Mouse (Mus musculus): ENCODE results near the gene Myo9b.
A peak's percentile ranks its signal among the peaks of the same experiment; 100 is the strongest.

The Myo9b gene

DNA sequence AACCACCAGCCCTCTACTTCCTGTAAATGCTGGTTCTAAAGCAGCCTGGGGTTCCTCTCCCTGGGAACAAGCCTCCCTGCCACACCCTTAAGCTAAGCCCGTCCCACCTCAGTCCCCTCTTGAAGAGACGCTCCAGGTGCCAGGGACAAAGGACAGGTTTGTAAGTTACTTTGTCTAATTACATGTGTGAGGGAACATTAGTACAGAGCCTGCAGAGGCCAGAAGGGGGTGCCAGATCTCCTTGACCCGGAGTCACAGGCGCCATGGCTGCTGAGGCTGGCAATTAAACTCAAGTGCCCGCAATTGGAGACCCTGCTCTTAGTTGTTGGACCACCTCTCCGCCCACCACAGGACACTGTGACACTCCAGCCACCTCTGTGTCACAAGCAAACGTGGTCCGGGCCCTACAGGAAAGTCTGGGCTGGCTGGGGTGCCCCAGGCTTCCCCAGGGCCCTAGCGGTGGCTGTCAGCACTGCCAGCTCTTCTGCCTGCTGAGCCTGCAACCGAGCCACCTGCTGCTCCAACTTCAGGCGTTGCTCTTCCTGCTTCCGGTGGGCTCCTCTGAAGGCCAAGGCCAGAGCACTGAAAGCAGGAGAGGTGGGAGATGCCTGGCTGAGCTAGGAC lies 112.8 kb downstream of the Myo9b start:
- no peak for DNase-seq (ENCODE audit: extremely low spot score)

DNA sequence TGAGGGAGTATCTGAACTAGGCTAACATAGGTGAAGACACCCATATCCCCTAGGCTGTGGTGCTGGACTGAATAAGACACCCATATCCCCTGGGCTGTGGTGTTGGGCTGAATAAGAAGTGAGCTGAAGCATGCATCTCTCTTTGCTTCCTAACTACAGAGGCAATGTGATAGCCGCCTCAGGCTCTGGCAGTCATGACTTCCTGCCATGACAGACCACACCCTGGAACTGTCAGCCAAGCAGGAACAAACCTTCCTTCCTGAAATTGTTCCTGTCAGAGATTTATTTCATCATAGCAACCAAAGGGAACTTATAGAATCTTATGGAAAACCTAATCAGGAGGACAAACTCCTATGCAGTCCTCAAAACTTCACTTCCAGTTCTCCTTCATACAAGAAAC lies 115.8 kb downstream of the Myo9b start:
- no peak for DNase-seq (ENCODE audit: extremely low spot score)

DNA sequence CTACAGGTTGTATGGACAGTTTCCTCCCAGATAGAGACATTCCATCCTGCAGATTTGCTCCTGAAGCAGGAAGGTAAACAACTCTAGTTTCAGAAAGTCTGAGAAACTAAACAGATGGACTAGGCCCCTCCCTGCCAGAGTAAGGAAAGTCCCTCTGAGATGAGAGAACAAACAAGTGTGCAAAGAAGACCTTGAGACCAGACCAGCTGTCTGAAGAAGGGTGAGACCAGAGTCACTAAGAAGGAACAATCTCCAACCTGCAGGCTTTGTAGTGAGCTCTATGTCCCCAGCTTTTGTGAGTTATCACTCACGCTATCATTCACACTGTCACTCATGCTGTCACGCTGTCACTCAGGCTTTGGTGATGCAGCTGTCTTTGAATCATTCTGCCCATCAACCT lies 119.2 kb downstream of the Myo9b start:
- no peak for DNase-seq (ENCODE audit: extremely low spot score)

DNA sequence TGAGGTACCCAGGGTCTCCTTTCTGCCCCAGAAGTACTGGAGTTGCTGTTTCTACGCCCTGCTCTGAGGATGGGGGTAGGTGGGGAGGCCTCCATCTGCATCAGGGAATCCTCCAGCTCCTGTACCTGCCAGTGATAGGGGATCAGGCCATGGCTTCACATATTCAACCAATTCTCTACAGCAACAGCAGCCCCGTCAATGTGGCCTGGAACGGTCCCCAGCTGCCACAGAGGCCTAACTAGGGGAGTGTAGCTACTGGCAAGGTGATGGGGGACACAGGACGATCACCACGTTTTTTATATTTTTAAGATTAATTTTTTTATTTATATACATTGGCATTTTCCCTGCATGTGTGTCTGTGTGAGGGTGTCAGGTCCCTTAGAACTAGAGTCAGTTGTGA lies 119.9 kb downstream of the Myo9b start:
- no peak for DNase-seq (ENCODE audit: extremely low spot score)

GRCm38 (mm10) chr8:71392871-71393270 lies 120.4 kb downstream of the Myo9b start:
- peak; percentile 54 for DNase-seq (ENCODE audit: extremely low spot score)

DNA sequence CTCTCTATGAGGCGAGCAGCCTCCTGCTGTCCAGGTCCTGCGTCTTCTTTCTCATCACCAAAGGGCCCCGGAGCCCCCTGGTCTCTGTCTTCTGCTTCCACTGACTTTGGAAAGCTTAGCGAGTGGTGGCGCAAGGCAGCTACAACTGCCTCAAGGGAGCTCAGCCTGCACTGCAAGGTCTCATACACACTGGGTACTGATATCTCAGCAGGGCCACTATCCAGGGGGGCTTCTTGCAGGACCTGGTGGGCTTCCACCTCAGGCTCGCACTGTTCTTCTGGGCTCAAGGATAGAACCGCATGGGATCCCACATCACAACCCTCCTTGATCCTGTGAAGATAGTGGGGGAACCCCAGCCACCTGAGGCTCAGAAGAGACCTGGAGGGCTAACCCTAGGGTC lies 122.0 kb downstream of the Myo9b start:
- DNase-seq (ENCODE audit: extremely low spot score): no peak

- DNase-seq (ENCODE audit: extremely low spot score): no peak
These were observed 122.6 kb downstream of the Myo9b start for GRCm38 (mm10) chr8:71395071-71395470.

DNA sequence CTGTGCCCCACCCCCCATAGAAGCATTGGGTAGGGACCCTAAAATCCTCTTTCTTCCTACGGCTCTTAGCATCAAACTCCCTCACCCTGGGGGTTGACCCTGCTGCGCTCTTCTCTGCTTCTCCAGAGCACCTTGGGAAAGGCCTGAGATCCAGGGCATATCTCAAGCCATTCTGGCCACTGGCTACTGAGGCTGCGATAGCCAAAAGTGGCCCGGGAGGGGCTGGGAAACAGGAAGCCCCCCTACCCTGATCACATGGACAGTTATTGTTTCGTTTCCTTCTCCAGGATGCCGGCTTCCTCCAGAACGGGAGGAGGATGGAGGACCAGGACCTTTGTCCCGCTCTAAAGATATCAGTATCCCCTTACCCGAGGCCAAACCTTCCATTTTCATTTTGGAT lies 123.1 kb downstream of the Myo9b start, which contains the start of gene Ushbp1:
Gene Ushbp1 (minus strand): TSS at position 174 of the 400 bp plus-strand sequence.
- DNase-seq (ENCODE audit: extremely low spot score): no peak

DNA sequence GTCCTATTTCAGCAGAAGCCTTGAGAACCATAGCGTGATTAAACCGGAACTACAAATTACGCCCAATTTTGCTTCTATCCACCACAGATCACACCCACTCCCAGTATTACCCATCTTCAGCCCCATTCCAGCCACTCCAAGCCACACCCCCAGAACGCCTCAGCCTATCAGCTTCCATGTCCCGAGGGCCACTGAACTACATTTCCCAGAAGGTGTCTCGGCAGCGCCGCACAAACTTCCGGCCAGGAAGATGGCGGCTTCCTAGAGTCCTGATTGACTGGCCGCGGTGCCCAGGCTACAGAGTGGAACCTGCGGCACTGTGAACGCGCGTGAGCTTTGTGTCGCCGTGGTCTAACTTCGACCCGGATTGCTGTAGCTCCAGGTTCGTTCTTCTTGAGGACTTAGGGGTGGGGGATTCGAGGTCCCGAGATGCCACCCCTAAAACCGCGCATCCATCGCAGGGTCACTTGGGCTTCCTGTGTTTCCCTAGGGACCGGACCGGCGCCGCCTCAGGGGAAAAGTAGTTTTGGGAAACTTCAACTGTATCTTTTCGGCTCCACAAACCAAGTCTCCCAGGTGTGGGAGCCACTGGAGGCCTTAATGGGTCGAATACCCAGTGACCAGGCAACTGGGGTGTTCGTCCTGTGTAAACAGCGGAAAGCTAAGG lies 124.3 kb downstream of the Myo9b start, which contains the start of gene Babam1:
Gene Babam1 (plus strand): TSS at position 223 of the 667 bp plus-strand sequence.
- peak; percentile 91 for DNase-seq (ENCODE audit: extremely low spot score)

DNA sequence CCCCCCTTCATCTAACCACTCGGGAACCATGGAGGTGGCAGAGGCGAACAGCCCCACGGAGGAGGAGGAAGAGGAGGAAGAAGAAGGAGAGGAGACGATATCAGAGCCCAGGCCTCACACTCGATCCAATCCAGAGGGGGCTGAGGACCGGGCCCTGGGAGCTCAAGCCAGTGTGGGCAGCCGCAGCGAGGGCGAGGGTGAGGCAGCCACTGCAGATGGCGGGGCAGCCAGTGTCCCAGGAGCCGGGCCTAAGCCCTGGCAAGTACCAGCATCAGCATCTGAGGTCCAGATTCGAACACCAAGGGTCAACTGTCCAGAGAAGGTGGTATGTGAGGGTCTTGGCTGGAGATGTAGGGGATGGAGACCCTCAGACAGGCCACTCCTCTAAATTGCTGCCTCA lies 125.2 kb downstream of the Myo9b start:
- no peak for DNase-seq (ENCODE audit: extremely low spot score)

- no peak for DNase-seq (ENCODE audit: extremely low spot score)
These were observed 128.3 kb downstream of the Myo9b start for GRCm38 (mm10) chr8:71400826-71401225.

- no peak for DNase-seq (ENCODE audit: extremely low spot score)
These were observed 128.9 kb downstream of the Myo9b start for GRCm38 (mm10) chr8:71401454-71401853.

DNA sequence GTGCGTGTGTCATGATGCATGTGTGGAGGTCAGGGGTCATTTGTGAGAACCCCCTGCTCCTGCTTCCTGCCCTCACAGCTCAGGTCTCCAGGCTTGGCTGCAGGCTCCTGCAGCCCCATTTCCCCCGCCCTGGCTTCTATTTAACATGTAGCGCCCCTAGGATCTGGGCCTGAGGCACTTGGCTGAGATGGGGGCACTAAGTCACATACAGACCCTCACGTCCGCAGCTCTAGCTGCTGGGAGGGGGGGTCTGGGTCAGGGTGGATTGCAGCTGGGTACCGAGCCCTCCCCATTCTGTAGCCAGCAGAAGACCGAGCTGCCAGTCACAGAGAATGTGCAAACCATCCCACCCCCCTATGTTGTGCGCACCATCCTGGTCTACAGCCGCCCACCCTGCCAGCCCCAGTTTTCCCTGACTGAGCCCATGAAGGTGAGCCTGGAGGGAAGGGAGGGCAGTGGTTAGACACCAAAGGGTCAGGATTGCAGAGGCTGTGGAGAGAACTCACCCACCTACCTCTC lies 130.0 kb downstream of the Myo9b start:
- no peak for DNase-seq (ENCODE audit: extremely low spot score)

DNA sequence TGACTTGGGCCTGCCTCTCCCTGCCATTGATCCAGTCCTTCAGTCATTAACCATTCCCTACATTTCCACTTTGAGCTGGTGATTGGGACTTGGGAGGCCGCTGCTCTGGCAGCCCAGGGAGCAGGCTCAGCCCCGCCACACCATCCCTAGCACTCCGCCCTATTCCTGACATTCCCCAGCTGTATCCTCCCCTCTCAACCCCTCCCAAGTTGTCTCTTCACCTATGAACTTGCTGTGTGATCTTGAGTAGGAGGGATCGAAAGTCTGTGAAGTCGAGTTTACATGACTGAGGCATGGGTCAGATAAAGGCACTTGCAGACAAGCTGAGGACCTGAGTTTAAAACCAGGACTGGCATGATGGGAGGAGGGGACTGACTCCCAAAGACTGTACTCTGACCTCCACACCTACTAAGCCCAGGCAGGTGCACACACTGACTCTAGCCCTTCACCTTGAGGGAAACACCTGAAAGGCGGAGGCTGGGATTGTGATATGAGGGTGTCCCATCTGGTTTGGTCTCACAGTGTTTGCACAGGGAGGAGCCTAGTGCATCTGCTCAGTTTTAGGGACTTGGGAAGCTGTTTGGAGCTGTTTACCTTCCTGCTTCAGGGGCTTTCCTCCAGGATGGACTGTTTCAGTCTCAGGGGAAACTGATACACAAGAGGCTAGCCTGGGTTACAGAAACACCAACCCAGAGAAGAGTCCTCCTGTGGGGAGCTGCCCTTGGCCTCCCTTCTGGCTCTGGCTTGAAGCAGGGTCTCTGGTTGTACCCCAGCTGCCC lies 130.8 kb downstream of the Myo9b start:
- DNase-seq (ENCODE audit: extremely low spot score): no peak

- no peak for DNase-seq (ENCODE audit: extremely low spot score)
These were observed 131.5 kb downstream of the Myo9b start for GRCm38 (mm10) chr8:71404011-71404410.

DNA sequence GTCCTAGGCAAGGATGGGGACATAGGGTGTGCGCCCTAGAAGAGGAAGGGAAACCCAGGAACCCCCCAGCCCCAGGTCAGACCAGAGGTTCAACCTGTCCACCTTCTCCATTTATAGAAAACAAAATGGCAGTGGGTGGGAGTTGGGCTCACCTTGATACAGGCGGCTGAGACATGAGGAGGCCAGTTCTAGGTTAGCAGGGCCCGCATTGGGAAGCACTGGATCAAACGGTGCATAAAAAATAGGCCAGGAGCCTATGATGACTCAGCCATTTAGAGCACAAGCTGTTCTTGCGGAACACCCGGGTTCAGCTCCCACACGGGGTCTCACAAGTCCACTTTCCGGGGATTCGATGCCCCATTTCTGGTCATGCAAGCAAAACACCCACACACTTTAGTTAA lies 132.4 kb downstream of the Myo9b start:
- no peak for DNase-seq (ENCODE audit: extremely low spot score)

DNA sequence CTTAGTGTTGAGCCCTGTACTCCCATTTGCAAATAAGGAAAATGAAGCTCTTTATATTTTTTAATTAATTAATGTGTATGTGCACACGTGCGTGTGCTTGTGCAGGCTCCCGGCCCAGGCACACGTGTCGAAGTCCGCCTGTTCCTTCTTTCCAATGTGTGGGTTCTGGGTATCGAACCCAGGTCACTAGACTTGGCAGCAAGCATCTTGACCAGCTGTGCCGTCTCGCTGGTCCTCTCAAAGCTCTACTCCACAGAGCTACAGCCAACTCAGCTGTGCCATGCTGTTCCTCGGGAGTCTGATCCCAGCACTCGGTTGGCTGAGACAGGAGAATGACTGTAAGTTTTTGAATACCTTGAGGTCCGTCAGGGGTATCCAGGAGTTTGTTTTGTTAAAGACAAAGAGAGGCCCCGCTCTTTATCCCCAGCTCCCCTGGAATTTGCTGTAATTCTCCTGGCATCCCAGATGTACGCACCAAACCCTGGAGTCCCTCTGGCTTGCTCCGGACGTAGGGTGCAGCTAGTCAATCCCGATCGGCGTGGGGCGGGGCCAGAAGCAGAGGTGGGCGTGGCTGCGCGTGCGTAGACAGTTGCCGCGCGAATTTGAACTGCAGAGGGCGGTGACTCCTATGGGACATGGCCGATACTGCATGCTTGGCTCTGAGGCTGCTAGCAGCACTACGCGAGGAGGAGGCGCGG lies 133.0 kb downstream of the Myo9b start, which contains the start of gene Ankle1:
Gene Ankle1 (plus strand): TSS at position 610 of the 698 bp plus-strand sequence.
- DNase-seq (ENCODE audit: extremely low spot score): peak; percentile 98

DNA sequence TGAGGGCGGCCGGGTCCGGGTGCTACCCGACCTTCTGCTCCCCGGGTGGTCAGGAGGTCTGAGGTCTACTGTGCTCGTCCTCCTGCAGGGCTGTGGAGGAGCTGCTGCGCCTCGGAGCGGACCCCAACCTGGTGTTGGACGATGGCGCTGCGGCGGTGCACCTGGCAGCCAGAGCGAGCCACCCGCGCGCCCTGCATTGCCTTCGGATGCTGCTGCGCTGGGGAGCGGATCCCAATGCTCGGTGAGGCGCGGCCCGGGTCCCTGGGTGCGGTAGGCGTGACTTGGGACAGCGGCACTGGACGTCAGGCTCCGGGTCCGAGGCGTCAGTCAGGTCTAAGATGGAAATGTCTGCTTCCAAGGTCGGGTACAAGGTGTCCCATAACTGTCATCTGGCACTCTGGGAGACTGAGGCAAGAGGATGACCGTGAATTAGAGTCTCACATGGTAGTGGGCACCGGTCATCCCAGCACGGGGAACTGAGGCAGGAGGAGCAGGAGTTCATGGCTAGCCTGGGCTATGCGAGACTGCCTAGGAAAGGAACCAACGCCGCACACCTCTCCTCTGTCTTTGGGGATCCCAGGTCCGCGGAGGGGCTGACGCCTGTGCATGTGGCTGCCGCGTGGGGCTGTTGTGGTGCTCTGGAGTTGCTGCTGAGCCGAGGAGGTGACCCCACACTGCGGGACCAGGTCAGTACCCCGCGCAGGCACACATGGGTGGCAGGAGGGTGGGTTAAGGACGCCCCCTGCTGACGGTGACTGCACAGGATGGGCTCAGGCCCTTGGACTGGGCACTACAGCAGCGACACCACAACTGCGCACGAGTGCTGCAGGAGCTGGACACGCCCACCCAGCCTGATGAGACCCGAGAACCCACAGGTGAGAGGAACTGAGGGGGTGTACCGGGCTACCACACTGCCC lies 133.8 kb downstream of the Myo9b start:
- DNase-seq (ENCODE audit: extremely low spot score): peak; percentile 87

GRCm38 (mm10) chr8:71407441-71407840 lies 134.9 kb downstream of the Myo9b start:
- DNase-seq (ENCODE audit: extremely low spot score): no peak

DNA sequence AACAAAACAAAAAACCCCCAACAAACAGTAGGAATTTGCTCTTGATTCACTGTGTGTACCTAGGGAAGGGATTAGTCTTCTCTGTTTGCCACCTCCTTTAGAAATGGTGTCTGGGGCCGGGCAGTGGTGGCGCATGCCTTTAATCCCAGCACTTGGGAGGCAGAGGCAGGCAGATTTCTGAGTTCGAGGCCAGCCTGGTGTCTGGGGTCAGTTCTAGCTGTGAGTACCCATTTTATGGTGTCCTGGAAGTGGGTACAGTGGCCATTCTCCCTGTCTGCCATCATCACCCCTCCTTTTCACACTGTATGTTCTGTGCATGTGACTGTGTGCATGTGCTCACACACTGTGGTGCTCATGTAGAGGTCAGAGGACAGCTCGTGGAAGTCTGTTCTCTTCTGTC lies 135.7 kb downstream of the Myo9b start:
- no peak for DNase-seq (ENCODE audit: extremely low spot score)

Measured in embryo, embryonic 9.5 days (tissue).